Mouse (Mus musculus) embryo, embryonic 10 days (tissue): ENCODE results near the gene Macrod2.

Experiments used
- DNase-seq: peaks from one replicate; pipeline ENCODE4 v3.0.0-alpha.2; 2015; ENCODE audit warnings: low spot score

Gene Macrod2

DNA sequence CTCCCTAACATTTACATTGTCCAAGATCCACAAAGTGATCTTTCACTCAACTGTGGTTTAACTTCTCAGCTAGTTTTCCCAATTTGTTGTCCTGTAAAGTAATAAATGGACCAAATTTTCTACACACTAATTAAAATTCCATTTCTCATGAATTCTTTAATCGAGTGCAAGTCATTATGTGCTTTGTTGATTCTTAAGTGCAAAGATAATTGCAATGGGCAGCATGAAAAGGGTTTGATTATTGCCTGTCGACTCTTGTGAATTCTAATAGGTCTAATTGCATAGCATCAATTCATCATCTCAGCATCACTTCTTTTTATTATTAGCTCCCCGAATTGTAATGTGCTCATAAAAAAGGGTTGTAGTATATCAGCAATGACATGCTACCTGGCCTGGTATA lies 1095.4 kb downstream of the Macrod2 start:
- no peak for DNase-seq

- DNase-seq, result no peak
Observed at GRCm38 (mm10) chr2:141505451-141505850, 1110.3 kb downstream of the Macrod2 start.

DNA sequence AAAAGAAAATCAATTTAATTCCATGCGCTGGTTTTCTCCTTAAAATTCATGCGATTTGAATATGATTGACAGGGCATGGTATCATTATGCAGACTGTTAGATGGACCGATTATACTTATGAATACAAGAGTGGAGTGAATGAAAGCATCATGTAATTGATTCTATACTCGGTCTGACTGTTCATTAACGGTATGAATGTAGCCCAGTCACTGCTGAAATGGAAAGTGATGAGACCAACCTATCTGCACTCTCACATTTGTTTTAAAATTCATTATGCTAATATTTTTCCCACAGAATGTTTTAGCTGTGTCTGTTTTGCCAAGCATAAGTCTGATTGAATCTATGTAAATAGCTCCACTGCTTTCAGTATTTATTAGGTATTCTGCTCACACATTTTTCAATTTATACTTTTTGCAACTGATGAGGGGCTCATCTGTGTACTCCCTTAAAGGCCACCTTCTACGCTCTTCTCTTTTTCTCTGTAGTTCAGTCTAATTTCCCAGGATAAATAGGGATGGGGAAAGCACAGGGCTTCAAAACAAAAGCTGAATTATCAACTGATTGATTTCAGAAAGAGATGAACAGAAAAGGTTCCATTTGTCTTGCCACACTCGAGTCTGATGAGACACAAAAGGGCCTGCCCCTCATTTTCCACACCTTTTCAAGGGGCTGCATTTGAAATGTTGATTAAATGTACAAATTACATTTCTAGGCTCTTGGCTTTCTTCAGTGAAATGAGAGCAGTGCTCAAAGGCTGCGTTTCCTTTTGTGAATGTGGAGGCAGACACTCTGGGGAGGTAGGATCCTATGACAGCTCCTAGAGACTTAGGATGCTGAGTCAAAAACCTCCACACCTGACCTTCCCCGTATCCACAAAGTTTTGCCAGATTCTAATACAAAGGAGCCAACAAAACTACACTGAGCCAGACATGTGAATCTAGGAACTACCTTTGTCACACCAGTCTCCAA lies 1113.1 kb downstream of the Macrod2 start:
- DNase-seq, result no peak

- DNase-seq, result no peak
Observed at GRCm38 (mm10) chr2:141514976-141515375, 1119.9 kb downstream of the Macrod2 start.

DNA sequence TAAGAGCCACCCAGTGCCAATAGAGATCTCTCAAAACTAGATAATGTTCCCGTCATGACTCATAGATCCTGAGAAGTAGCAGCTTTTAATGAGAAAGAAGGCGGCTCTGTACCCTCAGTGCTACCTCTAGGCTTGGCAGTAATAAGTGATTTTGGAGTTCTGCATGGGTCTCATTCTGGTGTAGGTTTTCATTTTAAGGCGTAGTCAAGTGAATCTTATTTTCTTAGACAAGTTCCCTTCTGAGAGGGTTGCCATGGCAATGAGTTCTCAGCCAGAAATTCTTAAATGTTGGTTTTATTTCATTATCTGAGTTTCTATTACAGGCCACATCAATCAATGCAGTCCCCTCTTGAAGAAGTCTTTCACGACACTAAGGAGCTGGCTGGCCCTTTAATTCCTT lies 1127.0 kb downstream of the Macrod2 start:
- DNase-seq, result no peak

DNA sequence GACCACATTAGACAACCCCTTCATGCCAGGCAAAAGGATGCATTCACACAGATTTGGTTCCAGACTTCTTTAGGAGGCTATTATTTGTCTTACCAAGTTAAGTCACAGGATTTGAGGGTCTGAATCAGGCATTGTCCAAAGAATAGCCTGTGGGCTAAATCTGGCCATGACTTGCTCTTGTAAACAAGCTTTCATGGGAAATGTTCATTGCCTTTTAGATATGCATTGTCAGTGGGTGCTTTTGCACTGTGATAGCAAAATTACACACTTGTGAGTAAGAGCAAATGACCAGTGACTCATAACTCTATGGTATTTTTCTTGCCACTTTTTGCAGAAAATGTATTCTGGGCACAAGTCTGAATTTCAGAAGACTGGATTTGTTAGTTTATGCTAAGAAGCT lies 1150.8 kb downstream of the Macrod2 start:
- no peak for DNase-seq

DNA sequence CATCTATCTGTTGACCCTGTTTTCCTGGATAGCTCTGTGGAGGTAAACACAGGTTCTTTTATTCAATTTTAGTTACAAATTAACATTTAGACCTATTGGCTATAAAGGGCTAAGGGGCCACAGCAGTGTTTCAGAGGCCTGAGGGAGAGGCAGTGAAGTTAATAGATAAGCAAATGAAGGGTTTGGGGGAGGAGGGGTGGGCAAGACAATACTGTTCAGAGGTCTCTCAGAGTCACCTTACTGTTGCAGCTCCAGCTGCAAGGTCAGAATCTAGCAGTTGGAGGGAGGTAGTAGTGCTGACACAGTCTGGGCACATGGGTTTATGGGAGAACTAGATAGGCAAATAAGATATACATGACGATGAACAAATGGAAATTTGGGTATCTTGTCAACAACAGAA lies 1156.6 kb downstream of the Macrod2 start:
- no peak for DNase-seq

- DNase-seq, result no peak
Observed at GRCm38 (mm10) chr2:141556747-141557146, 1161.6 kb downstream of the Macrod2 start.

GRCm38 (mm10) chr2:141558242-141558827 lies 1163.2 kb downstream of the Macrod2 start:
- DNase-seq, result no peak

DNA sequence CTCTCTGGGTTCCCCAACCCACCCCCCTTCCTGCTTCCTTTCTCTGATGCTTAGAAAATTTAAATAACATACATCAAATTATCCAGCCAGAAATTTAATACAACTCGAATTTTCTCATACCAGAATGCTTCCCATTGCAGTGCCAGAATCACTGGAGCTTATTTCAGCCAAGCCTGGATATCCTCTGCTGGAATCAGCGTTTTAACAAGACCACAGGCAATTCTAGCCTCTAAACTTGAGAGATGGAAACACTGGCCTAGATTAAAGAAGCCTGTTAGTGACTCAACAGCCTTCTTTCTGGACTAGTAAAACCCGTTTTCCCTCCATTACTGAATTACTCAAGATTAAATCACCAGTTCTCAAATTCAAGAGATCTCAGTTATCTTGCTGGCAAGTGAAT lies 1170.9 kb downstream of the Macrod2 start:
- no peak for DNase-seq

DNA sequence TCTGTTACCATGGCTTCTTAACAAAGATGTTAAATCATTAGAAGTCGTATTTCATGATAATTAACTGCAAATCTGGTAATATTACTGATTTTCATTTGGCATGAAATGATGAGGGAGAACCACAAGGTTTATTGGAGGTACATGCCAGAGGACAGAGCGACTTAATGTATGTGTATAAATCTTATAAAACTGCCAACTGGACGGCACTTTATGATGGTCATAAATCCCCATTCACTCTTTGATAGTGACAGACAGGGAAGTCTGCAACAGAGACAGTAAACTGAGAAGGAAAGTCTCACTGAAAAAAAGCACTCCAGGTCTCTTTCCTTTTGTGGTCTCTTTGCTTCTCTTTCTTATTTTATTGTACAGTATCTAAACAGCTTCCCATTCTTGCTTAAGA lies 1176.3 kb downstream of the Macrod2 start:
- no peak for DNase-seq

DNA sequence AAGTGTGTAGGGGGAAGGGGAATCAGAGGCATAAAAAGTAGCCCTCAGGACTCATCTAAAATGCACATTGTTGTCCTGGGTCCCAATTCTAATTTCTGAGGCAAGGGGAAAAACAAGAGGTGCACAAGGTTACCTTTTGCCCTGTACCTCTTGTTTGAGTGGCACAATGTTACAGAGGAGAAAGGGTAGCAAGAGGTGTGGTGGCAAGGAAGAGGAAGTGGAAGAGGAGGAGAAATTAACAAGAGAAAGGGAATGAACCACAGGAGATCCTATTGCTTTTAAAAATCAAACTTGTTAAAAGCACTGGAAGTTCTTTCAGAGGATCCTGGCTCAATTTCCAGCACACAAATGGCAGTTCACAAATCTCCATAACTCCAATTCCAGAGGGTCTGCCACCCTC lies 1183.1 kb downstream of the Macrod2 start:
- DNase-seq, result no peak

DNA sequence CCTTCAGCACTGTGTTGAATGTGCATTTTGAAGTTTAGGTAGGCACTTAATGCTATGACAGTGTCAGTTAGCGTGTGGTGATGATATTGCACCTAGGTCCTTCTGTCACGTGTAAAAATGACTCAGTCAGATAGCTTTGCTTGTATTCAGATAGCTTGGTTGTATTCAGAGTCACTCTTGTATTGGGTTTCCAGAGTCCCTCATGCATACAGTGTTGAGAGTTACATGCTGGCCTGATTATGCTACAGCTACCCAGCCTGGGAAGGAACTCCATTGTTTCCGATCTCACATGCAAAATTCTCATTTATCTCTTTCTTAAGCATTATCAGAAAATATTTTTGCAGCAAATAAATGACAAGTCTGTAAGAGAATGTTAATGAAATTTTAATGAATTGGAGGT lies 1187.3 kb downstream of the Macrod2 start:
- DNase-seq, result no peak

DNA sequence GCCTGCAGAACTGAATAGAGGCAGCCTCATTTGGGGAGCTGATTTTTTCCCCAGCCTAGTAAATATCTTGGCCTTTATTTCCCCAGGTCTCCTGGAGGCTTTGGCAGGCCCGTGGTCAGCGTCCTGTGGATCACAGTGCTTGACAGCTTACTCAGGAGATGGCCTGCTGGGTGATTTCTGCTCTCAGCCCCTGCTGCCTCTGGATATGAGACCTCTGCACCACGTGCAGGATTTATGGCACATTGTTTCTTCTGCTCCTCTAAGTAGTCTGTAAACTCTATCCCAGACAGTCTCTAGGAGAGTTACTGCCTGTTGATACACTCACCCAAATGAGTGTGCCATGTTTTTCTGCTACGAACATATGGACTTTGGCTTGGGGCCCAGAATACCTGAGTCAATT lies 1187.8 kb downstream of the Macrod2 start:
- DNase-seq, result peak; percentile 29

- no peak for DNase-seq
Observed at GRCm38 (mm10) chr2:141587290-141587689, 1192.2 kb downstream of the Macrod2 start.

GRCm38 (mm10) chr2:141591326-141591725 lies 1196.2 kb downstream of the Macrod2 start:
- peak; percentile 57 for DNase-seq

- DNase-seq, result no peak
Observed at GRCm38 (mm10) chr2:141594811-141595210, 1199.7 kb downstream of the Macrod2 start.

DNA sequence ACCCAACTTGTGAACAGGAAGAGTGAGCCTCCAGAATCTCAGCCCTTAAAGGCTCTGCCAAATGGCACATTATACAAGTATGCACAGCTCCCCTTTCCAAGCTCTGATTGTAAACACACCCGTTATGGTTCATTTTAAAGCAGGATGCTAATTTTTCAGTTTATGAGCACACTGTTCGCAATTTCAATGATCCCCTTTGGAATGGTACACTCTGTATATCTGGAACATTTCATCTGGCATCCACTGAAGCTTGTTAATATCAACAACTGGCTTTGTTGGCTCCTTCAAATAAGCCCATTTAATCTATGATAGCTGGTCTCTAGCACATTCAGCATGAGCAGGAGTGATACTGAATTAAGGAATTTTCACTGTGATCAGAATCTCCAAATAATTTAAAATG lies 1222.6 kb downstream of the Macrod2 start:
- DNase-seq, result no peak

DNA sequence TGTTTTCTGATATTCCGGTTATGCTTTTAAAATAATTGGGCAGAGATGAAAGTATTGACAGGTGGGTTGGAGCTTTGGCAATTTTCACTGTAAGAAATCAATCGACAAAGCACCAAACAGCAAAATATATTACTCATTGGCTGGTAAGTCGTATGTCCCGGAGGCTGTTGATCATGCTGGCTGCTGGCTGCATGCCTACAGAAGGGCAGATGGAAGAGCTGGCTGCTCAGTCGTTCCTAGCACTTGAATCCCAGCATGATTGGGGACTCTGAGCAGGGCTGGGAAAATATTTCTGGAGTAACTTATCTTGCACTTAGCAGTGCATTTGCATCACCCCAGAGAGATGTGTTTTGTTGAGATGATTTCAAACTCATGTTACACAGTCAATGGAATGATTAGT lies 1223.1 kb downstream of the Macrod2 start:
- DNase-seq, result no peak

GRCm38 (mm10) chr2:141664051-141664450 lies 1268.9 kb downstream of the Macrod2 start:
- no peak for DNase-seq

DNA sequence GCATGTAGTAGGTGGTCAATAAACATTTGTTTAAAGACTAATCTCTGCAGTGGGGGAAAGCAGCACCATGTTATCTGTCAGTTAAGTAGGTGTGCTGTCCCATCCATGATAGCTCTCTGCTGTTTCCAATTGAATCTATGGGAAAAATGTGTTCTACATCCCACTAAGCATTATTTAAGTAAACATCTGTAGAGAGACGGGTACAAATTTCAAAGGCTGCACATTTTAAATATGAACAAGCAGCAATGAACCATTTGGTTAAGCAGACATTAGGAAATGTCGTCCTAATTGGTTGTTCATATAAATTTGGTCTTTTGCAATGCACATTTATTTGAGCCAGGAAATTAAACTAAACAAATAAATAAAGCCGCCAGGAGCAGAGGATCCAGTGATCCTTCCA lies 1277.7 kb downstream of the Macrod2 start:
- DNase-seq, result no peak

DNA sequence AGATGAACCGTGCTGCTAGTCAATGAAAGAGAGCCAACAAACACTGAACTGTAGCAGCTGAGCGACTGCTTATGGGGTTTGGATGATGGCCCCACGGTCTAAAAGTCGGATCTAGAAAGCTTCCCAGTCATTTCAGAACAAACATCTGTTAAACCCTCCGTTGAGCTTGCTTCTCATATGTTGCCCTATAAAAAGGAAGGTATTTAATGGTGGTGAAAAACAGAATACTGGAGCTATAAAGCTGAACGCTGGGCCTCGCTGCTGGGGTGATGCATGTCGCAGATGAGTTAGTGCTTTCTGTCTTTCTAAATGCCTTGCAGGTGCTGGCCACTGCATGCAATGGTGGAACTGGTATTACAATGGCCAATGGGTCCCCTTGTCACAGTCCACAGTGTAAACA lies 1278.3 kb downstream of the Macrod2 start:
- no peak for DNase-seq

GRCm38 (mm10) chr2:141697541-141697940 lies 1302.4 kb downstream of the Macrod2 start:
- DNase-seq, result no peak

GRCm38 (mm10) chr2:141698320-141698719 lies 1303.2 kb downstream of the Macrod2 start:
- DNase-seq, result no peak
